Mouse (Mus musculus): ENCODE data around the gene Atp11b.

DNA sequence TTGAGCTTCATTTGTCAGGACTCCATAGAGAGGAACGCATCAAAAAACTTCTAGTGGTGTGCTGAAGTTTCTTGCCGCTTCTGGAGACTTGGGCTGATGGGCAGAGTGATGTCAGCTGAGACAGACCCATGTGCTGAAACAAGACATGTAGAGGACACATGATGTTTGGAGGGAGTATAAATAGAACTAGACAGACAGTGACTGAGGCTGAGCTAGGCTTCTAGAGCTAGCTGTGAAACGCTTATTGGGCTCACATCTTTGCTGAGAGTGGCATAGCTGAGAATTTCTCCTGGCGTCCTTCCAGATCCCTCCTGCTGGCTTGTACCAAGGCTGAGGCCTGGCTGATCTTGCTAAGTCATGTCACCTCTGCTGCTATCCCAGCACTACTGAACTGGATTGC is 19.4 kb upstream of the Atp11b start:
- no peak for TF ChIP-seq POLR2A (IDR thresholded peaks at IDR 0.05; ENCODE audit: low read depth, low read length)
- TF ChIP-seq CTCF (IDR thresholded peaks at IDR 0.05; ENCODE audit: borderline replicate concordance, insufficient read depth, low read length): no peak
